Mouse (Mus musculus) spleen, adult 2 months (tissue): ENCODE measurements around the gene Kcnk1.

Experiments used
- CTCF ChIP-seq: fragments of 200-500 bp; IDR thresholded peaks from 2 replicates; pipeline ENCODE4 v1.5.1; 2011; ENCODE audit warnings: mild to moderate bottlenecking, inconsistent platforms; ENCODE audit not compliant: insufficient read depth, insufficient read length, insufficient replicate concordance; ENCODE audit errors: extremely low read depth
- POLR2A ChIP-seq: fragments of 200-500 bp; IDR thresholded peaks from 2 replicates; pipeline ENCODE4 v1.6.1; 2011; ENCODE audit warnings: low read depth, low read length, inconsistent platforms

DNA sequence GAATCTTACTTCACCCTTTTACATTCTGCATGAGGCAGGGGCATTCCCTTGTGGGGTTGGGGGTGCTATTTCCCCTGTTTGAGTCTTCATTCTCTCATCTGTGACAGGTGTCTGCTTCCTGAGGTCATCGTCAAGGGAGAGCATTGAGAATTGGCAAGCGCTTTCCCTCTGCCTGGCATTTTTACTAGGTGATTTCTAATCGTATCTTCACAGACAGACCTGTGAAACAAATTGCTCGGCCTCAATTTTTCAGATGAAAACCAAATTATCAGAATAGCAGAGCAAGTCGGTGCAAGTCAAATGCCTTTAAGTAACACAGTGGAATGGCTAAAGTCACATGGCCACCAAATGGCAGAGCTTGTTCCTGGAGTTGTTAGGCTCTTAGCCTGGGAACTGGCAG is 41.4 kb downstream of the Kcnk1 start:
- TF ChIP-seq CTCF (no peak), POLR2A (no peak)
